Mouse (Mus musculus): ENCODE measurements around the gene Igsf8. TPM values are rescaled to one million over a fixed set of nuclear protein-coding genes. Genes with fewer than 3 reads are reported as not detected.
A peak's percentile ranks its signal among the peaks of the same experiment; 100 is the strongest.

Igsf8 gene
- polyA plus RNA-seq, 1 experiment from 2014 or later, result 142 TPM

GRCm38 (mm10) chr1:172295751-172296197 lies 34.3 kb downstream of the Igsf8 start:
- WGBS, result 68% methylated on average over 4 of the region's 4 CpGs
- H3K27ac ChIP-seq (ENCODE audit: low read depth, low read length), result no peak overlapping the region
- H3K27me3 ChIP-seq (ENCODE audit: control insufficient read depth, insufficient read depth, low read length), result no peaks in the 10 kb centered on the region
- H3K4me1 ChIP-seq (ENCODE audit: control insufficient read depth, insufficient read depth, low read length), result peaks cover 3% of the 10 kb centered on the region
- no peak for ATAC-seq (ENCODE audit: insufficient read depth, low FRiP score, low TSS enrichment)
- DNase-seq (ENCODE audit: low spot score), result no peak
- no peaks in the 10 kb centered on the region for H3K36me3 ChIP-seq (ENCODE audit: control insufficient read depth, insufficient read depth, low read length)
- no peak overlapping the region for H3K9ac ChIP-seq (ENCODE audit: low read length)
- no peak overlapping the region for H3K4me2 ChIP-seq (ENCODE audit: low read depth)
- H3K4me3 ChIP-seq (ENCODE audit: low read depth, low read length), result no peak overlapping the region
- no peaks in the 10 kb centered on the region for H3K9me3 ChIP-seq (ENCODE audit: control insufficient read depth, low read length)

DNA sequence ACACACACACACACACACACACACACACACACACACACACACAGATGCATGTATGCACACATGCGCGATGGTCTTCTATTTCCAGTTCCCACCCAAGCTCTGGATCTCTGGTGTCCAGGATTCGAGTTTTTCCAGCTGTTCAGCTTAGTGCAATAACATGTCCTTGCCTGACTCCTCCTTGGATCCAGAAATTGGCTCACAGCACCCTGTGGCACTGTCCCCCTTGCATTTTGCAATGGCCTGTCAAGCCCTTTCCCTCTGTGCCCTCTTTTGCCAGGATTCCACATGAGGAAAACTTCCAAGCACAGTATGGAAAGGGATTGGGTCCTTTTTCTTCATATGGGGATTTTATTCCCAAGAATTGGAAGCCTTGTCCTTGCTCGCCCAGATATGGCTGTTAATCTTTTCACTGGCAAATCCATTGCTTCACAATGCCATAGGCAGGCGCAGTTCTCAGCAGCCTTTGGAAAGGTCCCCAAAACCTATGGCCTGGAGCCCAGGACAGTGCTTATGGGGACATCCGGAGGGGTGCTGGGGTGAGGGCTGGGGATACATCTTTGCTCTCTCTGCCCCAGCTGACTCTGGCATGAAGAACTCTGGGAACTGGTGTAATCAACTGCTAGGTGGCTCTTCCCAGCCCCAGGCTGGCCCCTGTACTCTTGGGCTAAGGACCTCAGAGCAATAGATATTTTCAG lies 35.5 kb downstream of the Igsf8 start:
- H3K27me3 ChIP-seq (ENCODE audit: control insufficient read depth, insufficient read depth, low read length), result no peaks in the 10 kb centered on the region
- ATAC-seq (ENCODE audit: insufficient read depth, low FRiP score, low TSS enrichment) (no peak), DNase-seq (ENCODE audit: low spot score) (no peak)
- no peak overlapping the region for H3K4me3 ChIP-seq (ENCODE audit: low read depth, low read length)
- peaks cover 6% of the 10 kb centered on the region for H3K4me1 ChIP-seq (ENCODE audit: control insufficient read depth, insufficient read depth, low read length)
- no peaks in the 10 kb centered on the region for H3K9me3 ChIP-seq (ENCODE audit: control insufficient read depth, low read length)
- 82% methylated on average over 6 of the region's 6 CpGs for WGBS
- H3K36me3 ChIP-seq (ENCODE audit: control insufficient read depth, insufficient read depth, low read length), result no peaks in the 10 kb centered on the region
- peak overlapping the region; percentile 14 for H3K4me2 ChIP-seq (ENCODE audit: low read depth)
- H3K27ac ChIP-seq (ENCODE audit: low read depth, low read length), result 0 out of 2 replicates have a peak overlapping the region, but pooled peaks have one; percentile 30
- H3K9ac ChIP-seq (ENCODE audit: low read length), result no peak overlapping the region

DNA sequence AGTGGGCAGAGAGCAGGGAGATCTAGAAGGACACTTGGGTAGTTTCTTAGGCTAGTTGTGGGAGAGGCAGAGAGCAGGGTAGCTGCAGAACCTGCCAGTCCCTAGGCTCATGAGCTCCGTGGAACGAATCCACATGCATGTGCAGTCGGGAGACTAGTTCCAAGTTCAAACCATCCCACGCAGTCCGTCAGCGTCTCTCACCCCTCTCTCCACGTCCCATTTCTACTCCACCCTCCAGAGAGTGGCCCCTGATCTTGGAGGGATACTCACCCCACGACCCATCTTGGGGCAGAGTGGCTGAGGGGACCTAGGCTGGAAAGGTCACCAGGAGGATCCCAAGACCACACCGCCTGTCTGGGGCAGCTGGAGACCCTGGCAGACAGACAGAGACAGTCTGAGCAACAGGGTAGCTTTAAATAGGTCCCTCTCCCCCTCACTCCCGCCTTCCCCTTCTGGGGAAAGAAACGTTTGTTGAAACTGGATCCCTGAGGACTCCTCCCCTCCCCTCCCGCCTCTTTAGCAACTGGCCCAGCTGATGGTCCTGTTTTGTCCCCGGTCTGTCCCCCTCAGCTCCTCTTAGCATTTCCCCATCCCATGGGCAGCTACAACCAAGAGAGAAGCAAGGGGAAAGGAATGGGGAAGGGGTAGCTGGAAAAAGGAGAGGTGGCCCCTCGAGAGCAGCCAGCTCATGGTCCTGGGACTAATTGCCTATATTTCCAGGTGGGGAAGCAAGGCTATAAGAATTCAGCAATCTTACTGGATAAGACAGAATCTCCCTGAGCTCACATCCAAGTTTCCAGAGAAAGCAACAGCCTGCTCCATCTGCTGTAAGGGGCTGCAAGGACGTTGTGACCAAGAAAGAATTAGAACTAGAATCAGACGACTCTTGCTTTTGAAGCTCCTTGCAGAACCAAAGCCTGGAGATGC lies 36.4 kb downstream of the Igsf8 start, which contains the start of gene Atp1a2:
Atp1a2 (minus strand) TSS at position 454 of the 927 bp plus-strand sequence.
- Histone ChIP-seq H3K9me3 (ENCODE audit: control insufficient read depth, low read length) (no peaks in the 10 kb centered on the region), H3K27ac (ENCODE audit: low read depth, low read length) (peak within 1 kb of the TSS; percentile 30; the same call in 1 of the 2 replicates), H3K36me3 (ENCODE audit: control insufficient read depth, insufficient read depth, low read length) (no peaks in the 10 kb centered on the region), H3K4me1 (ENCODE audit: control insufficient read depth, insufficient read depth, low read length) (peaks cover 14% of the 10 kb centered on the region), H3K4me2 (ENCODE audit: low read depth) (peak within 1 kb of the TSS; percentile 14), H3K9ac (ENCODE audit: low read length) (no peak within 1 kb of the TSS), H3K27me3 (ENCODE audit: control insufficient read depth, insufficient read depth, low read length) (no peaks in the 10 kb centered on the region), H3K4me3 (ENCODE audit: low read depth, low read length) (0 out of 2 replicates have a peak within 1 kb of the TSS, but pooled peaks have one; percentile 16)
- 15% methylated on average over 16 of the region's 16 CpGs for WGBS
- DNase-seq (ENCODE audit: low spot score) (peak; percentile 43), ATAC-seq (ENCODE audit: insufficient read depth, low FRiP score, low TSS enrichment) (no peak)

GRCm38 (mm10) chr1:172299528-172299927 lies 38.1 kb downstream of the Igsf8 start:
- 62% methylated on average over 7 of the region's 7 CpGs for WGBS
- Histone ChIP-seq H3K9ac (ENCODE audit: low read length) (no peak overlapping the region), H3K4me3 (ENCODE audit: low read depth, low read length) (no peak overlapping the region), H3K27ac (ENCODE audit: low read depth, low read length) (no peak overlapping the region), H3K4me2 (ENCODE audit: low read depth) (no peak overlapping the region), H3K9me3 (ENCODE audit: control insufficient read depth, low read length) (no peaks in the 10 kb centered on the region), H3K4me1 (ENCODE audit: control insufficient read depth, insufficient read depth, low read length) (peaks cover 18% of the 10 kb centered on the region), H3K27me3 (ENCODE audit: control insufficient read depth, insufficient read depth, low read length) (no peaks in the 10 kb centered on the region), H3K36me3 (ENCODE audit: control insufficient read depth, insufficient read depth, low read length) (no peaks in the 10 kb centered on the region)
- DNase-seq (ENCODE audit: low spot score), result no peak
- no peak for ATAC-seq (ENCODE audit: insufficient read depth, low FRiP score, low TSS enrichment)

GRCm38 (mm10) chr1:172300247-172300646 lies 38.8 kb downstream of the Igsf8 start:
- ATAC-seq (ENCODE audit: insufficient read depth, low FRiP score, low TSS enrichment) (no peak), DNase-seq (ENCODE audit: low spot score) (no peak)
- H3K9ac ChIP-seq (ENCODE audit: low read length), result no peak overlapping the region
- H3K4me2 ChIP-seq (ENCODE audit: low read depth), result no peak overlapping the region
- 65% methylated on average over 5 of the region's 5 CpGs for WGBS
- peaks cover 18% of the 10 kb centered on the region for H3K4me1 ChIP-seq (ENCODE audit: control insufficient read depth, insufficient read depth, low read length)
- H3K27ac ChIP-seq (ENCODE audit: low read depth, low read length), result no peak overlapping the region
- H3K27me3 ChIP-seq (ENCODE audit: control insufficient read depth, insufficient read depth, low read length), result no peaks in the 10 kb centered on the region
- H3K9me3 ChIP-seq (ENCODE audit: control insufficient read depth, low read length), result no peaks in the 10 kb centered on the region
- H3K36me3 ChIP-seq (ENCODE audit: control insufficient read depth, insufficient read depth, low read length), result no peaks in the 10 kb centered on the region
- H3K4me3 ChIP-seq (ENCODE audit: low read depth, low read length), result no peak overlapping the region

DNA sequence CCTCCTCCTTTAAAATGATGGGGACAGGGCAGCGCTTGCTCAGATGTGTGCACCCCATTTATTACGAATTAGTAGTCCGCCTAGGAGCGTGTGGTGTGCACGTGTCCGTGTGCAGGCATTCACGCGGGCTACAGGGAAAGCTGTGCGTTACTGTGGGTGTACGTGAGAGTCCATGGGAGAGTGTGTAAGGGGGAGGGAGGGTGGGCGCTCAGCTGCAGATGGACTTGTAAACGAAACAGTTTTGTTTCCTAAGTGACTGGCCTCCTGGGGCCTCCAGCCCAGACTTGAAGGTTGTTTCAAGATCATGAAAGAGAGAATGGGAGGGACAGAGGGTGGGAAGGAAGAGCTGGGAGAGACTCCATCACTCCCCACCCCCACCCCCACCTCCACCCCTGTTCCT lies 39.7 kb downstream of the Igsf8 start:
- no peak overlapping the region for H3K4me2 ChIP-seq (ENCODE audit: low read depth)
- WGBS, result 23% methylated on average over 12 of the region's 12 CpGs
- H3K27me3 ChIP-seq (ENCODE audit: control insufficient read depth, insufficient read depth, low read length), result no peaks in the 10 kb centered on the region
- ATAC-seq (ENCODE audit: insufficient read depth, low FRiP score, low TSS enrichment) (0 out of 2 replicates have a peak, but pooled peaks have one; percentile 22), DNase-seq (ENCODE audit: low spot score) (no peak)
- no peak overlapping the region for H3K9ac ChIP-seq (ENCODE audit: low read length)
- H3K27ac ChIP-seq (ENCODE audit: low read depth, low read length), result no peak overlapping the region
- no peaks in the 10 kb centered on the region for H3K9me3 ChIP-seq (ENCODE audit: control insufficient read depth, low read length)
- no peaks in the 10 kb centered on the region for H3K36me3 ChIP-seq (ENCODE audit: control insufficient read depth, insufficient read depth, low read length)
- no peak overlapping the region for H3K4me3 ChIP-seq (ENCODE audit: low read depth, low read length)
- H3K4me1 ChIP-seq (ENCODE audit: control insufficient read depth, insufficient read depth, low read length), result peaks cover 18% of the 10 kb centered on the region

DNA sequence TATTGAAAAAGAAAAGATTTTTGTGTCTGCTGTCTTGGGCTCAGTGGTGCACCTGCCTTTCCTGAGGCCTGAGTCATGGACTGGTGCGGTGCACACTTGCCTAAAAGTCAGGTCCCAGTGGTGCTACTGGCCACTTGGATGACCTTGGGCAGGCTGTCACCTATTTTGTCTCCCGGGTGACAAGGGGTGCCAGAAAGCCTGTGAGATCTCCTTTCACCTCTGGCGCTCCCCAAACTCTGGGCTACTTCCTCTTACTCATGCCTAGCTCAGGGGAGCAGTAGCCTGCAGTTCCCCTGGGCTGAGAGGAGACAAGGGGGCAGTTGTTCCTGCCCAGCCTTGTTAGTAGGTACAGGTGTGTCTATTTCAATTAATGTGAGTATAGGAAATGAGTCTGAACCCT lies 40.9 kb downstream of the Igsf8 start:
- H3K27me3 ChIP-seq (ENCODE audit: control insufficient read depth, insufficient read depth, low read length), result no peaks in the 10 kb centered on the region
- no peak for DNase-seq (ENCODE audit: low spot score)
- ATAC-seq (ENCODE audit: insufficient read depth, low FRiP score, low TSS enrichment), result no peak

GRCm38 (mm10) chr1:172302851-172303250 lies 41.4 kb downstream of the Igsf8 start:
- no peak overlapping the region for H3K27ac ChIP-seq (ENCODE audit: low read depth, low read length)
- ATAC-seq (ENCODE audit: insufficient read depth, low FRiP score, low TSS enrichment), result no peak
- no peaks in the 10 kb centered on the region for H3K9me3 ChIP-seq (ENCODE audit: control insufficient read depth, low read length)
- no peaks in the 10 kb centered on the region for H3K27me3 ChIP-seq (ENCODE audit: control insufficient read depth, insufficient read depth, low read length)
- H3K36me3 ChIP-seq (ENCODE audit: control insufficient read depth, insufficient read depth, low read length), result no peaks in the 10 kb centered on the region
- DNase-seq (ENCODE audit: low spot score), result peak; percentile 61
- H3K4me3 ChIP-seq (ENCODE audit: low read depth, low read length), result no peak overlapping the region
- H3K9ac ChIP-seq (ENCODE audit: low read length), result no peak overlapping the region
- H3K4me1 ChIP-seq (ENCODE audit: control insufficient read depth, insufficient read depth, low read length), result peaks cover 16% of the 10 kb centered on the region
- 9% methylated on average over 6 of the region's 6 CpGs for WGBS
- no peak overlapping the region for H3K4me2 ChIP-seq (ENCODE audit: low read depth)

More for the DNA sequence above, 40.9 kb downstream of the Igsf8 start:
- peaks cover 18% of the 10 kb centered on the region for H3K4me1 ChIP-seq (ENCODE audit: control insufficient read depth, insufficient read depth, low read length)
- H3K4me3 ChIP-seq (ENCODE audit: low read depth, low read length), result no peak overlapping the region
- no peaks in the 10 kb centered on the region for H3K9me3 ChIP-seq (ENCODE audit: control insufficient read depth, low read length)
- WGBS, result 55% methylated on average over 3 of the region's 3 CpGs
- H3K9ac ChIP-seq (ENCODE audit: low read length), result no peak overlapping the region
- H3K36me3 ChIP-seq (ENCODE audit: control insufficient read depth, insufficient read depth, low read length), result no peaks in the 10 kb centered on the region
- H3K27ac ChIP-seq (ENCODE audit: low read depth, low read length), result no peak overlapping the region
- no peak overlapping the region for H3K4me2 ChIP-seq (ENCODE audit: low read depth)
